ENCODE assay signal across 20 mouse cellular contexts in the genomic region with DNA sequence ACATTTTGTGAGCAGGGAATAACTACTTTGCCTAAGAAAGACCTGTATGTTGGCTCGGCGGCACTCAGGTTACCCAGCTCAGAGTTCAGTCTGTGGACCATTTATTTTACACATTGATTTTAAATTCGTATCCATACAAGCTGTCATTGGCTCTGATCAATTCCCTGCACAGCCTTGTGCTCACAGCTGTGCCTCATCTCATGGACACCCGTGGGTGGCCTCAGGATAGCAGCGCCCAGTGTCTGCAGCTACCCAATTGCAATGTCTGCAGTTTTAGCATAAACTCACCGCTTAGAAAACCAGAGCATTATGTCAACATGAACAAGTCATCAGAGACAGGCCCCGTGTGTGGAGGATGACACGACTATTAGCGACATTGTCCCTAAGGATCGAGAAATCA. TPM values are rescaled to one million over a fixed set of nuclear protein-coding genes. Genes with fewer than 3 reads are reported as not detected.
"Had no signal": no experiment of that assay in that cellular context is flagged by ENCODE, and none has a peak within 500 bp of the region (broad histone marks: within the 10 kb centered on the region; RNA-seq: fewer than 3 reads in every experiment).

No protein-coding gene starts in this region.

- H3K4me1 ChIP-seq: liver, embryonic 13.5 days; lung, embryonic 15.5 days; midbrain, embryonic 12.5 days; midbrain, embryonic 15.5 days; neural tube, embryonic 12.5 days; neural tube, embryonic 15.5 days had no signal

- DNase-seq: kidney, adult 18-20 months; kidney, adult 9 months; kidney, postnatal 14 days; kidney, postnatal 4 days; liver, embryonic 13.5 days; thymus, adult 18-20 months; thymus, postnatal 36 days had no signal

- ATAC-seq: inflammation-experienced regulatory T-cells, adult 6 months; intestine, embryonic 16.5 days; midbrain, embryonic 15.5 days had no signal

- H3K4me3 ChIP-seq: liver, embryonic 13.5 days; lung, embryonic 15.5 days; midbrain, embryonic 12.5 days; midbrain, embryonic 15.5 days; neural tube, embryonic 12.5 days; neural tube, embryonic 15.5 days had no signal

RNA-seq across cellular contexts. Expression of a gene that starts 17.7 kb away (rescaled TPM):
- total RNA-seq: liver, adult 2 months; megakaryocyte, adult 5-6 weeks had no signal
- polyA plus RNA-seq: inflammation-experienced regulatory T-cells, adult 6 months; kidney, embryonic 16.5 days; liver, adult 2 months; lung, embryonic 15.5 days; macrophage; spleen, adult 2 months; urinary bladder, adult 2 months had no signal
